Mouse (Mus musculus) lung, postnatal 0 days (tissue): Measurements from ENCODE around the gene Cdhr3.

Experiments
- CTCF ChIP-seq: IDR thresholded peaks from 2 replicates; pipeline ENCODE4 v1.5.1; 2016; ENCODE audit warnings: antibody characterized with exemption, mild to moderate bottlenecking
- EP300 ChIP-seq: IDR thresholded peaks from 2 replicates; pipeline ENCODE4 v1.6.1; 2016; ENCODE audit warnings: antibody characterized with exemption, mild to moderate bottlenecking, control low read depth

GRCm38 (mm10) chr12:33018601-33019000 lies 74.1 kb downstream of the Cdhr3 start:
- no peak for TF ChIP-seq CTCF
- no peak for TF ChIP-seq EP300
